Mouse (Mus musculus): ENCODE data around the gene Abcc10. TPM values are rescaled to one million over a fixed set of nuclear protein-coding genes. Genes with fewer than 3 reads are reported as not detected.

Abcc10 gene
- polyA plus RNA-seq, 1 experiment from 2014 or later: 5.3 TPM

DNA sequence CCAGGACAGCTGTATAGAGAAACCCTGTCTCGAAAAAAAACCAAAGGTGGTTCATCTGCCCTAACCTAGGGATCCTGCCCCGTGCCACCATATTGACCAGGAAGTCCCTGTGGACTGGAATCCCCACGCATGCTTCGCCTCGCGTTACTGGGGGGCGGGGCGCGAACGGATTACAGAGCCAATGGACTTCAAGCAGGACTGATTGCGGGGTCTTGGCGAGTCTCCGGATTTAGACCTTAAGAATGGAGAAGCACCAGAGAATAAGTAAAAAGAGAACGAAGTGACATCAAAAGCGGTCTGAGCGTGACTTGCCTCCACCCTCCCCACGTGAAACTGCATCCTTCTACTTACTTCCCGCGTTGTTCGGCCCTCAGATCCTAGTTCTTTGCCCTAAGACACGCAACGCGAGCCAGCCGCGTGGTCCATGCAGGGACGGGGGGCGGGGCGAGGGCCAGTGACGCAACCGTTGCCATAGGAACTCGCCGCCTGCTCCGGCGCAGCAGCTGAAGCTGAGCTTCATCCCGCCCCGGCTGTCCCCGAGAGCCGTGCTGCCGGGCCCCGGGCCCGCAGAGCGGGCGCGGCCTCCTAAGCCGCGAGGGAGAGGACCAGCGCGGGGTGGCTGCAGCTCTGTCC is 74.6 kb downstream of the Abcc10 start, which contains the start of gene Lrrc73:
Lrrc73 (plus strand) TSS at position 80 of the 633 bp plus-strand sequence.
- Histone ChIP-seq H3K9me3 (no peaks in the 10 kb centered on the region), H3K27me3 (peaks cover 25% of the 10 kb centered on the region), H3K9ac (peak within 1 kb of the TSS; percentile 44), H3K4me3 (peak within 1 kb of the TSS; percentile 65), H3K4me2 (peak within 1 kb of the TSS; percentile 100), H3K4me1 (peaks cover 26% of the 10 kb centered on the region), H3K36me3 (peaks cover 44% of the 10 kb centered on the region), H3K27ac (no peak within 1 kb of the TSS)
- 1% methylated on average over 46 of the region's 48 CpGs for WGBS
- ATAC-seq (ENCODE audit: borderline replicate concordance, extremely low read depth, low FRiP score, low TSS enrichment): peak; percentile 86

Other genes with a start within 250 kb of the Abcc10 start
- gene Mrps18a, start 217.4 kb downstream of the Abcc10 start, polyA plus RNA-seq (2015; fragmentation: Nextera tagmentation; extraction: Ambion mirVana): 143 TPM in 2 replicates
- gene Rsph9, start 184.1 kb downstream of the Abcc10 start, polyA plus RNA-seq (2015; fragmentation: Nextera tagmentation; extraction: Ambion mirVana): 17.0 and 19.4 TPM in 2 replicates
- gene Mad2l1bp, start 174.8 kb downstream of the Abcc10 start, polyA plus RNA-seq (2015; fragmentation: Nextera tagmentation; extraction: Ambion mirVana): 50.3 and 51.8 TPM in 2 replicates
- 40.5 and 50.9 TPM in 2 replicates for gene Gtpbp2, start 167.3 kb downstream of the Abcc10 start, polyA plus RNA-seq (2015; fragmentation: Nextera tagmentation; extraction: Ambion mirVana)
- 21.4 and 21.9 TPM in 2 replicates for gene Polh, start 125.7 kb downstream of the Abcc10 start, polyA plus RNA-seq (2015; fragmentation: Nextera tagmentation; extraction: Ambion mirVana)
- 34.6 and 35.5 TPM in 2 replicates for gene Xpo5, start 125.6 kb downstream of the Abcc10 start, polyA plus RNA-seq (2015; fragmentation: Nextera tagmentation; extraction: Ambion mirVana)
- gene Polr1c, start 80.3 kb downstream of the Abcc10 start, polyA plus RNA-seq (2015; fragmentation: Nextera tagmentation; extraction: Ambion mirVana): 84.6 and 92.4 TPM in 2 replicates
- 102 and 118 TPM in 2 replicates for gene Yipf3, start 80.3 kb downstream of the Abcc10 start, polyA plus RNA-seq (2015; fragmentation: Nextera tagmentation; extraction: Ambion mirVana)
- gene Lrrc73, start 74.8 kb downstream of the Abcc10 start, polyA plus RNA-seq (2015; fragmentation: Nextera tagmentation; extraction: Ambion mirVana): 0.66 and 0.79 TPM in 2 replicates
- 36.2 and 37.5 TPM in 2 replicates for gene Tjap1, start 45.3 kb downstream of the Abcc10 start, polyA plus RNA-seq (2015; fragmentation: Nextera tagmentation; extraction: Ambion mirVana)
- gene Dlk2, start 30.9 kb downstream of the Abcc10 start, polyA plus RNA-seq (2015; fragmentation: Nextera tagmentation; extraction: Ambion mirVana): 0.93 and 1.7 TPM in 2 replicates
- gene Zfp318, start 55.4 kb upstream of the Abcc10 start, polyA plus RNA-seq (2015; fragmentation: Nextera tagmentation; extraction: Ambion mirVana): 8.9 and 9.8 TPM in 2 replicates
- gene Crip3, start 100.6 kb upstream of the Abcc10 start, polyA plus RNA-seq (2015; fragmentation: Nextera tagmentation; extraction: Ambion mirVana): 1.7 and 7.8 TPM in 2 replicates
- gene Slc22a7, start 110.1 kb upstream of the Abcc10 start, polyA plus RNA-seq (2015; fragmentation: Nextera tagmentation; extraction: Ambion mirVana): 0.29 TPM in 1 of 2 replicates, not detected in the other
- 0.04 and 0.11 TPM in 2 replicates for gene Ttbk1, start 159.3 kb upstream of the Abcc10 start, polyA plus RNA-seq (2015; fragmentation: Nextera tagmentation; extraction: Ambion mirVana)
- gene Dnph1, start 168.4 kb upstream of the Abcc10 start, polyA plus RNA-seq (2015; fragmentation: Nextera tagmentation; extraction: Ambion mirVana): 43.0 and 51.3 TPM in 2 replicates
- gene Cul9, start 218.0 kb upstream of the Abcc10 start, polyA plus RNA-seq (2015; fragmentation: Nextera tagmentation; extraction: Ambion mirVana): 2.9 and 3.4 TPM in 2 replicates
- gene Srf, start 227.8 kb upstream of the Abcc10 start, polyA plus RNA-seq (2015; fragmentation: Nextera tagmentation; extraction: Ambion mirVana): 10.4 and 10.7 TPM in 2 replicates